Mouse (Mus musculus): ENCODE results near the gene Gdap2. TPM values are rescaled to one million over a fixed set of nuclear protein-coding genes. Genes with fewer than 3 reads are reported as not detected.

Gene Gdap2
- polyA plus RNA-seq (2014; fragmentation: Nextera tagmentation; extraction: Ambion mirVana), result 47.3 and 47.9 TPM in 2 replicates

DNA sequence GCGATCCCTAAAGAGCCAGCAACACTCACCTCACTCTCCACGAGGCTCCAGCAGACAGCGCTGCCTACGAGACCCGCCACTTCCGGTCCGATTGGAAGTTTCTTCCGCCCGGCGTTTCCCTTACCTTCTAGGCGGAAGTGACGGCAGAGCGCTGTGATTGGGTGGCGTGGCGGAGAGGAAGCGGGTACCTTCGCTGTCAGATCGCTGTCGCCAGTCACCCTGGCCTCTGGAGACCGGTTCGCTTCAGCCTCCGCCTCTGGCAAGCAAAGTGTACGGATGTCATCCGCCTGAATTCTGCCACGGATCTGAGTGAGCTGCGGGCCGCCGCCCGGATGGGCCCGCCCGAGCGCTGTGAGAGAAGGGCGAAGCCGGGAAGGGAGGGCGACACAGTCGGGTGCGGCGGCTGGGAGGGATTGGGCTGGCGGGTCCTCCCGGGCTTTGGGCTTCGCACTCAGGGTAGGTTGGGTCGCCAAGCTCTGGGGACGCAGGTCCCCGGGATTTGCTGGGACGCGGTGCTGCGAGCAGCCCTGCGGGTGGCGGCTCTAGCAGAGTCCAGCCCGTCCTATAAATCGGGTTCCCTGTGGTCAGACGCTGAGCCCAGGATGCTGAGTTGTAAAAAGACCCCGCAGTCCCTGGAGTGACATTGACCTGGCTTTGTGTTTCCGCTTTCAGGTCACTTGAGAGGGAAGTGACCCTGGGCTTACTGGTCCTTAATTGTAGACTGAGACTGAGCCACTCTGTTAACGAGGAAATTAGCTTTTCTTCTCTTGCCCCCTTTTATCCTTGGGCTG lies at the start of gene Gdap2, which contains the start of gene Wdr3:
TSS of gene Gdap2 (plus strand) at position 67 of the 791 bp plus-strand sequence.
TSS of gene Wdr3 (minus strand) at position 93 of the 791 bp plus-strand sequence.
- DNase-seq (ENCODE audit: low spot score), result peak; percentile 94
- ATAC-seq (ENCODE audit: insufficient read depth, low FRiP score, low TSS enrichment), result peak; percentile 99
- Histone ChIP-seq H3K27ac (ENCODE audit: low read depth, low read length) (peak within 1 kb of the TSS; percentile 75), H3K9ac (ENCODE audit: low read length) (peak within 1 kb of the TSS; percentile 75), H3K4me2 (ENCODE audit: low read depth) (peak within 1 kb of the TSS; percentile 71), H3K4me1 (ENCODE audit: control insufficient read depth, insufficient read depth, low read length) (peaks cover 3% of the 10 kb centered on the region; the same call in 1 of the 2 replicates), H3K36me3 (ENCODE audit: control insufficient read depth, insufficient read depth, low read length) (peaks cover 5% of the 10 kb centered on the region), H3K27me3 (ENCODE audit: control insufficient read depth, insufficient read depth, low read length) (no peaks in the 10 kb centered on the region), H3K9me3 (ENCODE audit: control insufficient read depth, low read length) (no peaks in the 10 kb centered on the region), H3K4me3 (ENCODE audit: low read depth, low read length) (peak within 1 kb of the TSS; percentile 76)
- under 1% methylated on average over 54 of the region's 55 CpGs for WGBS

DNA sequence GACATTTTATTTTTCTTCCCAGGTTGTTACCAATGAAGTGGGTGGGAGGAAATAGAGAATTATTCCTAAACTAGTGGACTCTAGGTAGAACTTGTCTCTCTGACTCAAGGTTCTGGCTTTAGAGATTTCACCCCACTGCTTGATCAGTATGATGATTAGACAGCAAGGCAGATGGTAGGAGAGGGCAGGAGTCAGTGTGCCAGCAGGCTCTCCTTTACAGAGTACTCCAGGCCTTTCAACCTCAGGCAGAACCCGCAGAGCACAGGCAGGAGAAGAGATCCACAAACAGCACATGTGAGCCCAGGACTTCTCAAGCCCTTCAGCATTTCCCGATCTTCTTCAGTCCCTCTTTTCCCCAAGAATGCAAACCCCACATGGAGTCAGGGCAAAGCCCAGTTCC lies 43.5 kb upstream of the Gdap2 start:
- 81% methylated on average over 2 of the region's 2 CpGs for WGBS

DNA sequence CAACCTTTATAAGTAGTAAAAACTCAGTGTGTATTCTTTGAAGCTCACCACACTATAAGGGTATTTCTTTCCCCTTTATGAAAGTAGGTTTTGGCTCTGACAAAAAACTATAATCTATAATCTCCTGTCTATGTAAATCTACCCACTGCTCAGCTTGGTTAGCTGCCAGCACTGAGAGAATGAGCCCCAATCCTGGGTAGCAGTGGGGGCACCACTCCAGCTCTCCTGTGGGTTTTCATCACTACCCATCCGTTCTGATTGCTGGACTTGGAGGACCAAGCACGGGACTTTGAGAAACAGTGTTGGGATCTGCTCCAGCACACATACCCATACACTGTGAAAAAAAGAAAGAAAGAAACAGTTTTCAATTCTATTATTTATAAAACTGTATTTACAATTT lies 40.2 kb upstream of the Gdap2 start:
- H3K9ac ChIP-seq (ENCODE audit: low read length), result no peak overlapping the region
- ATAC-seq (ENCODE audit: insufficient read depth, low FRiP score, low TSS enrichment), result no peak
- WGBS, result 82% methylated on average over 2 of the region's 2 CpGs

More for the DNA sequence above, 43.5 kb upstream of the Gdap2 start:
- H3K4me3 ChIP-seq (ENCODE audit: low read depth, low read length), result no peak overlapping the region
- H3K4me1 ChIP-seq (ENCODE audit: control insufficient read depth, insufficient read depth, low read length), result no peaks in the 10 kb centered on the region
- no peak for DNase-seq (ENCODE audit: low spot score)
- H3K9ac ChIP-seq (ENCODE audit: low read length), result no peak overlapping the region
- no peak overlapping the region for H3K4me2 ChIP-seq (ENCODE audit: low read depth)
- no peaks in the 10 kb centered on the region for H3K9me3 ChIP-seq (ENCODE audit: control insufficient read depth, low read length)
- H3K27ac ChIP-seq (ENCODE audit: low read depth, low read length), result no peak overlapping the region
- no peak for ATAC-seq (ENCODE audit: insufficient read depth, low FRiP score, low TSS enrichment)
- no peaks in the 10 kb centered on the region for H3K36me3 ChIP-seq (ENCODE audit: control insufficient read depth, insufficient read depth, low read length)
- no peaks in the 10 kb centered on the region for H3K27me3 ChIP-seq (ENCODE audit: control insufficient read depth, insufficient read depth, low read length)

DNA sequence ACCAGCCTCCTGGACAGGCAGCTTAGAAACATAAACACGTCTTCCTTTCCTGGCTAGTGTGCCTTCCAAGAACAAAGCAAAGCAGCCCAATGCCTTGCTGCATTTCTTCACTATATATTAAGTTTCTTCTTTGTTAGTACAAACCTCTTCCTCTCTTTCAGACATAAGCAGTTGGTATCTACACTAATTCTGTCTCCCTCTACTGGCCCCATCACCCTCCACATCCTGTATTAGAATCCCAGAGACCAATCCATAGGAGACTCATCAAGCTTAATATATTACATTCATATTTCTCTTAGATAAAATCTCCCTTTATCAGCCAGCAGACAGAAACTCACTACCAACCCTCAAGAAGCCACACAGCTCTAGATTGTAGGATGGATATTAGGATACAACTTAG lies 39.7 kb upstream of the Gdap2 start:
- H3K9ac ChIP-seq (ENCODE audit: low read length), result no peak overlapping the region
- 82% methylated on average over 1 of the region's 1 CpGs for WGBS
- ATAC-seq (ENCODE audit: insufficient read depth, low FRiP score, low TSS enrichment) (no peak), DNase-seq (ENCODE audit: low spot score) (no peak)
- H3K27ac ChIP-seq (ENCODE audit: low read depth, low read length), result no peak overlapping the region
- H3K27me3 ChIP-seq (ENCODE audit: control insufficient read depth, insufficient read depth, low read length), result no peaks in the 10 kb centered on the region
- no peaks in the 10 kb centered on the region for H3K9me3 ChIP-seq (ENCODE audit: control insufficient read depth, low read length)
- H3K4me3 ChIP-seq (ENCODE audit: low read depth, low read length), result no peak overlapping the region
- no peak overlapping the region for H3K4me2 ChIP-seq (ENCODE audit: low read depth)
- H3K4me1 ChIP-seq (ENCODE audit: control insufficient read depth, insufficient read depth, low read length), result no peaks in the 10 kb centered on the region
- no peaks in the 10 kb centered on the region for H3K36me3 ChIP-seq (ENCODE audit: control insufficient read depth, insufficient read depth, low read length)

More for the DNA sequence above, 40.2 kb upstream of the Gdap2 start:
- H3K27ac ChIP-seq (ENCODE audit: low read depth, low read length), result no peak overlapping the region
- no peak overlapping the region for H3K4me3 ChIP-seq (ENCODE audit: low read depth, low read length)
- DNase-seq (ENCODE audit: low spot score), result no peak
- no peaks in the 10 kb centered on the region for H3K27me3 ChIP-seq (ENCODE audit: control insufficient read depth, insufficient read depth, low read length)
- no peaks in the 10 kb centered on the region for H3K4me1 ChIP-seq (ENCODE audit: control insufficient read depth, insufficient read depth, low read length)
- H3K36me3 ChIP-seq (ENCODE audit: control insufficient read depth, insufficient read depth, low read length), result no peaks in the 10 kb centered on the region
- no peaks in the 10 kb centered on the region for H3K9me3 ChIP-seq (ENCODE audit: control insufficient read depth, low read length)
- H3K4me2 ChIP-seq (ENCODE audit: low read depth), result no peak overlapping the region

DNA sequence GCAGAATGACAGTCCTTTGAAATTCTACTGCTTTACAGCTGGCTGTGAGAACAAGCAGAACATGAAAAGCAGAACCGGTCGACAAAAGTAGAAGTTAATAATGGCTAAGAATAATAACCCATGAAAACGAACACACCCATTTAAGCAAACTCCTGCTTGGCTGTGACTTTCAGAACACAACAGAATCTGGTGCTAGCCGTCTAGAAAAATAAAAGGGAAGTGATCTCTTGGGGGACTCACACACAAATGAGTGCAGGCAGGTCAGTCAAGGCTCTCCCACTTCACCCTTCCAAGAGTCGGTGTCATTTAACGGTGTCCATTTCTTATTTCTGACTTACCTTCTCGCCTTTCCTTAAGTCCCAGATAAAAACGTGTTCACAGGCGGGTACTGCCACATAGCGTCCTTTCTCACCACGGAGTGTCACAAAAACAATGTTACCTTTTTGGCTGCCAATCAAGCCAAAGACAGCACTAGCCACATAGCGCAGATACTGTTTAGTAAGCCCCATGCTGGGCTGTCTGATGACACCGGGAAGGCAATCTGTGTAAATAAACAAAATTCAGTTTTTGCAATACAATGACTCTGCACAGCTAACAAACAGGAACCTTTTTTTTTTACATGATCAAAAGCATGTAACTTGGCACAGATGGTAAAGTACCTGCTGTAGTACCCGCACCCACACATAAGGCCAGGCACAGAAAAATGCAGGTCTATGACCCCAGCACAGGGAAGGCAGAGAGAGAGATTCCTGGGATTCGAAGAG lies 1.3 kb upstream of the Gdap2 start:
- H3K9ac ChIP-seq (ENCODE audit: low read length), result no peak overlapping the region
- peak overlapping the region; percentile 76; the same call in 1 of the 2 replicates for H3K4me3 ChIP-seq (ENCODE audit: low read depth, low read length)
- H3K9me3 ChIP-seq (ENCODE audit: control insufficient read depth, low read length), result no peaks in the 10 kb centered on the region
- no peak for DNase-seq (ENCODE audit: low spot score)
- peak overlapping the region; percentile 71; the same call in 1 of the 2 replicates for H3K4me2 ChIP-seq (ENCODE audit: low read depth)
- peaks cover 5% of the 10 kb centered on the region for H3K36me3 ChIP-seq (ENCODE audit: control insufficient read depth, insufficient read depth, low read length)
- H3K27me3 ChIP-seq (ENCODE audit: control insufficient read depth, insufficient read depth, low read length), result no peaks in the 10 kb centered on the region
- no peak overlapping the region for H3K27ac ChIP-seq (ENCODE audit: low read depth, low read length)
- WGBS, result 89% methylated on average over 15 of the region's 15 CpGs
- ATAC-seq (ENCODE audit: insufficient read depth, low FRiP score, low TSS enrichment), result no peak
- peaks cover 3% of the 10 kb centered on the region; the same call in 1 of the 2 replicates for H3K4me1 ChIP-seq (ENCODE audit: control insufficient read depth, insufficient read depth, low read length)

DNA sequence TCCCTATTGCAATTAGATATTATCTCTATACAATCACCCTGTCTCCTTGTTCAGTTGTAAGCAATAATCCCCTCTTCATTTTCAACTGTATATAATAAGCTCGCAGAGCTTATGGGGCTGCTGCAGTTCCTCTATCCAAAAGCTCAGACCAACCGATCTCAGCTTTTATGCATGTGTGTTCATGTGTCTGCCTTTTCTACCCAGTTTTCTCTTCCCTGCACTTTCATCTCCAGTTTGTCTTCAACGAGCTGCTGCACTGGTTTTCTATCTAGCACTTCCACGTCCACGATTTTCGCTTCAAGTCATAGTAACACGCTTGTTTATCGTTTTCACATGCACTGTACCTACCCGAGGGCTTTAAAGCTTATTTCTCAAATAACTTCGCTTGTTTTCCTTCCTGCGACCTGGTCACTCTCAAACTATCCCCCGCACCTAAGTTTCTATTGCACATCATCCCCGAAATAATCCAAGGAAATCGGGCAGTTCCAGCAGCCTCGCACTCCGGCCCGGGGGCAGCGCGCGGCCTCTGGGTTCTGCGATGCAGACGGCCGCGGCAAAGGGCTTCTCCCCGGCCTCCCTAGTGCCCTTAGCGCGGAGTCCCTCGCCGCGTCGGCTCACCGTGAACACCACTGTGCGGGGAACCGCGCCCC lies 391 bp upstream of the Gdap2 start:
- Histone ChIP-seq H3K36me3 (ENCODE audit: control insufficient read depth, insufficient read depth, low read length) (peaks cover 5% of the 10 kb centered on the region), H3K9me3 (ENCODE audit: control insufficient read depth, low read length) (no peaks in the 10 kb centered on the region), H3K4me3 (ENCODE audit: low read depth, low read length) (peak overlapping the region; percentile 76), H3K4me1 (ENCODE audit: control insufficient read depth, insufficient read depth, low read length) (peaks cover 3% of the 10 kb centered on the region; the same call in 1 of the 2 replicates), H3K4me2 (ENCODE audit: low read depth) (peak overlapping the region; percentile 71), H3K9ac (ENCODE audit: low read length) (peak overlapping the region; percentile 75), H3K27me3 (ENCODE audit: control insufficient read depth, insufficient read depth, low read length) (no peaks in the 10 kb centered on the region), H3K27ac (ENCODE audit: low read depth, low read length) (no peak overlapping the region)
- WGBS, result 2% methylated on average over 35 of the region's 35 CpGs
- ATAC-seq (ENCODE audit: insufficient read depth, low FRiP score, low TSS enrichment) (no peak), DNase-seq (ENCODE audit: low spot score) (no peak)

DNA sequence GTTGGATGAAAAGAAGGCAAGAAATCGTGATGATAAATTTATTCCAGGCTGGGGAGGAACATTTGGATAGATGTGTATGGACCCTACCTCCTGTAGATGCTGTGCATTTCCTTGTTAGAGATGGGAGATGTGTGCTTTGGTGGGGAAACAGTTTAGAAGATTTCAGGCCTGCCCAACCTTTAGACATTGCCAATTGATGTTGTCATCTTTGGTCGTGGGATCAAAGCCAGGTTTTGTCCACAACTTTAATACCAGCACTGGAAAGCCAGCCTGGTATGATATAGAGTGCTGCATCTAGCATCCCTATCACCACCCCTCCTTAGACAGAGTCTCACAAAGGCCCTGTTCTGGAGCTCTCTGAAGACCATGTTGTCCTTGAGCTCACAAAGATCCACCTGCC lies 1.4 kb downstream of the Gdap2 start:
- peaks cover 3% of the 10 kb centered on the region; the same call in 1 of the 2 replicates for H3K4me1 ChIP-seq (ENCODE audit: control insufficient read depth, insufficient read depth, low read length)
- no peak overlapping the region for H3K27ac ChIP-seq (ENCODE audit: low read depth, low read length)
- ATAC-seq (ENCODE audit: insufficient read depth, low FRiP score, low TSS enrichment), result no peak
- no peaks in the 10 kb centered on the region for H3K27me3 ChIP-seq (ENCODE audit: control insufficient read depth, insufficient read depth, low read length)
- peaks cover 5% of the 10 kb centered on the region for H3K36me3 ChIP-seq (ENCODE audit: control insufficient read depth, insufficient read depth, low read length)
- WGBS, result 88% methylated on average over 2 of the region's 2 CpGs
- H3K9ac ChIP-seq (ENCODE audit: low read length), result no peak overlapping the region
- no peaks in the 10 kb centered on the region for H3K9me3 ChIP-seq (ENCODE audit: control insufficient read depth, low read length)
- no peak for DNase-seq (ENCODE audit: low spot score)
- H3K4me3 ChIP-seq (ENCODE audit: low read depth, low read length), result no peak overlapping the region
- H3K4me2 ChIP-seq (ENCODE audit: low read depth), result no peak overlapping the region

DNA sequence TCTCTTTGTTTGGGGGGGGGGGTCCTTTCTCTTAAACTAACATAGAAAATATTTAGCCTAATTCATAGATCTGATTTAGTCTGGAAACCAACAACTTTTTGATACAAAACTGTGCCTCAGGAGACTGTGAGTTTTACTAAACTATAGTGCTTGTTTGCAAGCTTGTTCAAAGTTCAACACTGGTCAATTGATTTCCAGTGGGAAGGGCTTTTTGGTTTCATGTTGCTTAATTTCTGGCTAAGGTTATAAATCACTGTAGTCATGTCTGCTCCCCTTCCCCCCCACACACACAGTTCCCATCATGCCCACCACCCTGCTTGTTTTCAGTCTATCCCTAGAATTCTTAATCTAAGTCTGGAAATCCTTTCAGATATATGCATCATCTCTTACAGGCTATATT lies 2.8 kb downstream of the Gdap2 start:
- no peak overlapping the region for H3K27ac ChIP-seq (ENCODE audit: low read depth, low read length)
- no peak overlapping the region for H3K9ac ChIP-seq (ENCODE audit: low read length)
- H3K4me1 ChIP-seq (ENCODE audit: control insufficient read depth, insufficient read depth, low read length), result peaks cover 3% of the 10 kb centered on the region; the same call in 1 of the 2 replicates
- H3K9me3 ChIP-seq (ENCODE audit: control insufficient read depth, low read length), result no peaks in the 10 kb centered on the region
- no peak overlapping the region for H3K4me2 ChIP-seq (ENCODE audit: low read depth)
- no peak overlapping the region for H3K4me3 ChIP-seq (ENCODE audit: low read depth, low read length)
- ATAC-seq (ENCODE audit: insufficient read depth, low FRiP score, low TSS enrichment), result no peak
- H3K36me3 ChIP-seq (ENCODE audit: control insufficient read depth, insufficient read depth, low read length), result no peaks in the 10 kb centered on the region
- no peak for DNase-seq (ENCODE audit: low spot score)
- H3K27me3 ChIP-seq (ENCODE audit: control insufficient read depth, insufficient read depth, low read length), result no peaks in the 10 kb centered on the region

Data from neural tube, embryonic 11.5 days (tissue).